Mouse (Mus musculus) myocyte (in vitro differentiated cells): ENCODE data around the gene Osbpl2. TPM values are rescaled to one million over a fixed set of nuclear protein-coding genes. Genes with fewer than 3 reads are reported as not detected.

Experiments
- H3K27me3 ChIP-seq: one replicate; pipeline ENCODE4 v1.6.1; 2011; ENCODE audit not compliant: control insufficient read depth, insufficient read depth, insufficient read length
- H3K36me3 ChIP-seq: one replicate; pipeline ENCODE4 v1.6.1; 2011; ENCODE audit not compliant: control insufficient read depth, insufficient read depth
- H3K4me2 ChIP-seq: one replicate; pipeline ENCODE4 v1.6.1; 2011; ENCODE audit warnings: low read depth, control low read depth
- H3K4me3 ChIP-seq: one replicate; pipeline ENCODE4 v1.5.1; 2011; ENCODE audit warnings: mild to moderate bottlenecking, control low read depth, moderate library complexity
- H3K79me2 ChIP-seq: one replicate; pipeline ENCODE4 v1.6.1; 2011; ENCODE audit not compliant: control insufficient read depth, insufficient read depth
- H3ac ChIP-seq: one replicate; pipeline ENCODE4 v1.6.1; 2011; ENCODE audit not compliant: control insufficient read depth, insufficient read length
- CEBPB ChIP-seq: IDR thresholded peaks from 2 replicates; pipeline ENCODE4 v1.6.1; 2011; ENCODE audit warnings: mild to moderate bottlenecking, moderate library complexity; ENCODE audit not compliant: poor library complexity, insufficient read depth, severe bottlenecking
- E2F4 ChIP-seq: IDR thresholded peaks from one replicate; pipeline ENCODE4 v1.6.1; 2011; ENCODE audit warnings: mild to moderate bottlenecking, control low read depth, moderate library complexity; ENCODE audit not compliant: insufficient read depth
- MAX ChIP-seq: IDR thresholded peaks from one replicate; pipeline ENCODE4 v1.6.1; 2011; ENCODE audit warnings: low read depth, mild to moderate bottlenecking, control low read depth
- MYOD1 ChIP-seq, 3 experiments: IDR thresholded peaks; one replicate each; pipeline ENCODE4 v1.6.1; 2011; ENCODE audit warnings: control low read depth in 2 of 3, low read depth in 2 of 3, mild to moderate bottlenecking in 2 of 3, moderate library complexity in 1 of 3; ENCODE audit not compliant: insufficient read length in 2 of 3, control insufficient read depth in 1 of 3
- MYOG ChIP-seq, 3 experiments: IDR thresholded peaks; one replicate each; pipeline ENCODE4 v1.6.1; 2011; ENCODE audit warnings: control low read depth in 2 of 3, low read depth in 2 of 3, mild to moderate bottlenecking in 2 of 3; ENCODE audit not compliant: insufficient read length in 2 of 3, control insufficient read depth in 1 of 3, insufficient read depth in 1 of 3
- POLR2A ChIP-seq: IDR thresholded peaks from one replicate; pipeline ENCODE4 v1.6.1; 2011; ENCODE audit warnings: low read depth, mild to moderate bottlenecking, control low read depth, moderate library complexity; ENCODE audit not compliant: insufficient read length
- POLR2AphosphoS2 ChIP-seq: IDR thresholded peaks from one replicate; pipeline ENCODE4 v1.6.1; 2011; ENCODE audit warnings: low read depth, control low read depth; ENCODE audit not compliant: insufficient read length
- REST ChIP-seq: IDR thresholded peaks from one replicate; pipeline ENCODE4 v1.6.1; 2011; ENCODE audit warnings: mild to moderate bottlenecking, control low read depth, moderate library complexity; ENCODE audit not compliant: insufficient read depth, insufficient read length
- SRF ChIP-seq: IDR thresholded peaks from one replicate; pipeline ENCODE4 v1.6.1; 2011; ENCODE audit warnings: low read depth; ENCODE audit not compliant: control insufficient read depth, insufficient read length
- TCF12 ChIP-seq: IDR thresholded peaks from one replicate; pipeline ENCODE4 v1.6.1; 2011; ENCODE audit warnings: mild to moderate bottlenecking, control low read depth; ENCODE audit not compliant: poor library complexity, insufficient read depth, severe bottlenecking
- TCF3 ChIP-seq: IDR thresholded peaks from one replicate; pipeline ENCODE4 v1.6.1; 2011; ENCODE audit warnings: low read depth, control low read depth; ENCODE audit not compliant: insufficient read length
- USF1 ChIP-seq: IDR thresholded peaks from one replicate; pipeline ENCODE4 v1.6.1; 2011; ENCODE audit warnings: low read depth, mild to moderate bottlenecking, control low read depth, moderate library complexity
- polyA plus RNA-seq: library from polyadenylated mRNA; unstranded; fragments of >200 nt; fragmentation: generic; extraction: Trizol; gene quantifications from one replicate; pipeline ENCODE4 v1.2.1, GENCODE M21; 2012; ENCODE audit warnings: missing spikeins

Osbpl2 gene
- polyA plus RNA-seq = 34.8 TPM

- TF ChIP-seq MYOD1 (IDR thresholded peaks at IDR 0.05; ENCODE audit: control insufficient read depth in 1 of 3, insufficient read length in 2 of 3, low read depth in 2 of 3) (peak in 2 of 3 experiments; percentile 37 to 63), CEBPB (no peak), POLR2A (peak; percentile 80), SRF (peak; percentile 7), POLR2AphosphoS2 (peak; percentile 84), MYOG (IDR thresholded peaks at IDR 0.05; ENCODE audit: control insufficient read depth in 1 of 3, insufficient read depth in 1 of 3, insufficient read length in 2 of 3, low read depth in 2 of 3) (peak in 2 of 3 experiments; percentile 45 to 70), REST (no peak), TCF3 (peak; percentile 2), MAX (no peak), USF1 (peak; percentile 38)
- peaks cover 4% of the 10 kb centered on the region for H3K36me3 ChIP-seq
- peak within 1 kb of the TSS; percentile 88 for H3K4me2 ChIP-seq
- no peaks in the 10 kb centered on the region for H3K27me3 ChIP-seq
- H3ac ChIP-seq = peak within 1 kb of the TSS; percentile 54
- H3K79me2 ChIP-seq = peaks cover 23% of the 10 kb centered on the region
- H3K4me3 ChIP-seq = peak within 1 kb of the TSS; percentile 50
Observed at GRCm38 (mm10) chr2:180118661-180119438, at the start of gene Osbpl2. Osbpl2 (plus strand) TSS chr2:180119306.

- H3K4me3 ChIP-seq = peak overlapping the region; percentile 76
- H3K27me3 ChIP-seq = no peaks in the 10 kb centered on the region
- H3K36me3 ChIP-seq = peaks cover 5% of the 10 kb centered on the region
- H3K79me2 ChIP-seq = no peaks in the 10 kb centered on the region
- TF ChIP-seq E2F4 (no peak), CEBPB (no peak), TCF3 (no peak), MAX (no peak), POLR2AphosphoS2 (no peak)
- peak overlapping the region; percentile 22 for H3ac ChIP-seq
- H3K4me2 ChIP-seq = peak overlapping the region; percentile 86
Observed at GRCm38 (mm10) chr2:180069770-180070480, 49.2 kb upstream of the Osbpl2 start.

DNA sequence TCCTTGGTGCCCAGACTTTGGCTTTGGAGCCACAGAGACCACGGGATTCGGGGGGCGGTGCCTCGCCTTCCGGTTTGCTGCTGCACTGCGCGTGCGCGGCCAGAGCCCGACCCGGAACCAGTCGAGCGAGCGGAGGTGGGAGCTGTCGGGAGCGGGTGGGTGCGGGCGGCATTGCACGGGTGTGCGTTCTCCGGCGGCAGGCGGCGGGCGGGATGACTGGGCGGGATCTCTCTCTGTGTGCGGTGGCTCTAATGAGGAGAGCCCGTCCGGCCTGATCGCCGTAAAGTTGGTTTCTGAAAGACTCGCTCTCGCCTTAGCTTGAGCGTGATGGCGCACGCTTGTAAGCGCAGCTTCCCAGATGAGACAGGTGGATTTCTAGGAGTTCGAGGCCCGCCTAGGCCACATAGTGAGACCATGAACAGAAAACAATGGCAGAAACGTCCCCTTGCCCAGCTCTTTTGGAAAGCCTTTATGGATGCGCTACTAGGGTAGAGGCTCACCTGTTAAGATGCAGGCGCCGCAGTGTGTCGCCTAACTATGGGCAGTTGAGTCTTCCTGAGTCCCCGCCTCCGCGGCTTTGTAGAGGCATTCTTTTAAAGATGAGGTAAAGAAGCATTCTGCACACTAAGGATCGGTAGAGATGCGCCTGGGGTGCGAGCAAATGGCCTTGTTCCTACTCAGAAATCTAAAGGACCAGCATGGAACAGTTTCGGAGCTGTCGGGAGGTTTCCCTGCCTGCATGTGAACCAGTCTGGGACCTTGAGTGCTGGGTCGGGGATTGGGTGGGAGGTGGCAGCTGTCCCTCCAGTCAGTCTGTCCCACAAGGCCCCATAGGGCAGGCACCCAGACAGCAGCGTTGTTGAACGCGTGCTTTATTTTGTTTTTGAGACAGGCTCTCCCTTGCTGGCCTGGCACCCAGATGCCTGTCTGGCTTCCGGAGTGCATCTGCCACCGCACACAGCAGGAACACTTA lies 48.3 kb upstream of the Osbpl2 start, which contains the start of gene Mtg2:
Gene Mtg2, plus strand, starts transcription at position 108 of the 973 bp plus-strand sequence.
- Histone ChIP-seq H3K4me3 (peak within 1 kb of the TSS; percentile 76), H3K4me2 (peak within 1 kb of the TSS; percentile 86), H3K36me3 (peaks cover 5% of the 10 kb centered on the region), H3K27me3 (no peaks in the 10 kb centered on the region), H3K79me2 (no peaks in the 10 kb centered on the region), H3ac (peak within 1 kb of the TSS; percentile 22)
- TF ChIP-seq USF1 (no peak), CEBPB (no peak), POLR2A (peak; percentile 94), TCF12 (no peak), TCF3 (no peak), E2F4 (no peak), MYOD1 (IDR thresholded peaks at IDR 0.05; ENCODE audit: control insufficient read depth in 1 of 3, insufficient read length in 2 of 3, low read depth in 2 of 3) (no peak), MYOG (IDR thresholded peaks at IDR 0.05; ENCODE audit: control insufficient read depth in 1 of 3, insufficient read depth in 1 of 3, insufficient read length in 2 of 3, low read depth in 2 of 3) (peak in 1 of 3 experiments; percentile 38), REST (no peak), POLR2AphosphoS2 (peak; percentile 95)

GRCm38 (mm10) chr2:180071671-180072070 lies 47.4 kb upstream of the Osbpl2 start:
- Histone ChIP-seq H3K79me2 (no peaks in the 10 kb centered on the region), H3ac (no peak overlapping the region), H3K4me3 (peak overlapping the region; percentile 76), H3K4me2 (peak overlapping the region; percentile 81), H3K27me3 (no peaks in the 10 kb centered on the region), H3K36me3 (peaks cover 5% of the 10 kb centered on the region)
- TF ChIP-seq MYOD1 (IDR thresholded peaks at IDR 0.05; ENCODE audit: control insufficient read depth in 1 of 3, insufficient read length in 2 of 3, low read depth in 2 of 3) = no peak
- TF ChIP-seq MYOG (IDR thresholded peaks at IDR 0.05; ENCODE audit: control insufficient read depth in 1 of 3, insufficient read depth in 1 of 3, insufficient read length in 2 of 3, low read depth in 2 of 3) = no peak
- TF ChIP-seq POLR2AphosphoS2 = no peak
- TF ChIP-seq TCF3 = no peak
- TF ChIP-seq POLR2A = no peak
- TF ChIP-seq SRF = no peak
- TF ChIP-seq USF1 = no peak
- TF ChIP-seq MAX = no peak
- TF ChIP-seq CEBPB = no peak
- no peak for TF ChIP-seq TCF12
